Mouse (Mus musculus) megakaryocyte, embryonic 14.5 days (primary cell): ENCODE data around the gene Spats1.

Experiments
- FLI1 ChIP-seq: IDR thresholded peaks from 2 replicates; pipeline ENCODE4 v1.6.1; 2012; ENCODE audit warnings: low read length, inconsistent platforms, mixed read lengths
- GATA1 ChIP-seq: IDR thresholded peaks from 3 replicates; pipeline ENCODE4 v1.6.1; 2012; ENCODE audit warnings: mixed read lengths, low read length, inconsistent platforms, borderline replicate concordance

- no peak for TF ChIP-seq GATA1
- TF ChIP-seq FLI1 = no peak
These were observed 22.9 kb downstream of the Spats1 start for GRCm38 (mm10) chr17:45452271-45452670.
